Comparison of ENCODE assay signal across 27 mouse cellular contexts in genomic region chr2:131370828-131371227, GRCm38 (mm10). TPM values are rescaled to one million over a fixed set of nuclear protein-coding genes. Genes with fewer than 3 reads are reported as not detected.
DNase-seq lines count a peak whose midpoint lies in the region; TF ChIP-seq lines count a peak whose summit lies in the region.
"Had no signal": no experiment of that assay in that cellular context is flagged by ENCODE, and none has a peak within 500 bp of the region (broad histone marks: within the 10 kb centered on the region; RNA-seq: fewer than 3 reads in every experiment).

No protein-coding gene starts in this region.

- no peaks in the 10 kb centered on the region for H3K36me3 ChIP-seq in kidney, adult 2 months (ENCODE audit: control insufficient read depth, insufficient read depth, low read length)
- H3K36me3 ChIP-seq: embryonic facial prominence, embryonic 12.5 days; embryonic facial prominence, embryonic 15.5 days; G1E; heart, embryonic 12.5 days; heart, embryonic 15.5 days; hindbrain, embryonic 15.5 days; intestine, embryonic 15.5 days had no signal

- WGBS in kidney, adult 2 months: 14% methylated on average over 3 of the region's 3 CpGs

- no peak for TF ChIP-seq POLR2A in kidney, adult 2 months (IDR thresholded peaks at IDR 0.05; ENCODE audit: low read depth, low read length)

- H3K27me3 ChIP-seq in kidney, adult 2 months (replicated peaks; ENCODE audit: control insufficient read depth, insufficient read depth, low read length): no peaks in the 10 kb centered on the region
- H3K27me3 ChIP-seq: CH12.LX; embryonic facial prominence, embryonic 12.5 days; embryonic facial prominence, embryonic 15.5 days; heart, embryonic 12.5 days; hindbrain, embryonic 15.5 days; intestine, embryonic 15.5 days; Patski had no signal

- TF ChIP-seq CTCF in kidney, adult 2 months (conservative IDR thresholded peaks at IDR 0.05; ENCODE audit: insufficient read depth, insufficient read length, low read depth, low read length): no peak

- peaks cover 8% of the 10 kb centered on the region; the same call in 1 of the 2 replicates for H3K4me1 ChIP-seq in kidney, adult 2 months (ENCODE audit: control insufficient read depth, insufficient read depth, low read length)
- H3K4me1 ChIP-seq: embryonic facial prominence, embryonic 12.5 days; embryonic facial prominence, embryonic 15.5 days; heart, embryonic 12.5 days; heart, embryonic 15.5 days; hindbrain, embryonic 15.5 days; intestine, embryonic 15.5 days had no signal

- peak; percentile 29 for DNase-seq in adrenal gland, postnatal 14 days
- no peak for DNase-seq in adrenal gland, postnatal 25 days
- DNase-seq in kidney, adult 2 months: peak; percentile 64
- no peak for DNase-seq in kidney, postnatal 36 days
- DNase-seq in kidney, postnatal 14 days: peak; percentile 24
- DNase-seq in kidney, adult 8-10 months: no peak
- peak; percentile 49 for DNase-seq in brain, adult 2 months (ENCODE audit: low read depth, low spot score)
- DNase-seq: adrenal gland, adult 8-10 months; B cell, adult 2 months; cerebellum, adult 2 months; cerebellum, adult 9-11 months; cerebellum, postnatal 25 days; forebrain, postnatal 0 days; gastrocnemius, adult 2 months; gastrocnemius, postnatal 14 days; heart, adult 18-20 months; heart, postnatal 10 days; heart, postnatal 4 days had no signal

- no peak overlapping the region for H3K4me3 ChIP-seq in kidney, adult 2 months (ENCODE audit: insufficient read depth, low read depth, low read length)
- H3K4me3 ChIP-seq: embryonic facial prominence, embryonic 12.5 days; embryonic facial prominence, embryonic 15.5 days; gastrocnemius, adult 2 months; heart, embryonic 12.5 days; heart, embryonic 15.5 days; hindbrain, embryonic 15.5 days; intestine, embryonic 15.5 days had no signal

- H3K27ac ChIP-seq in kidney, adult 2 months (ENCODE audit: insufficient read depth, low read depth, low read length): no peak overlapping the region
- H3K27ac ChIP-seq: embryonic facial prominence, embryonic 12.5 days; embryonic facial prominence, embryonic 15.5 days; gastrocnemius, adult 2 months; heart, embryonic 15.5 days; hindbrain, embryonic 15.5 days; intestine, embryonic 15.5 days had no signal

RNA-seq across cellular contexts. Expression of gene Rnf24, which starts 18.1 kb away (rescaled TPM):
- 6.6 and 10.2 TPM in 2 replicates for total RNA-seq in adrenal gland, postnatal 14 days (2021)
- total RNA-seq in adrenal gland, postnatal 25 days (2021): 6.2 and 6.4 TPM in 2 replicates
- 18.2 and 26.0 TPM in 2 replicates for polyA plus RNA-seq in kidney, adult 2 months (2012; rRNA removed)

Comparison
In these comparisons a context has a peak if more than half of its experiments do, and no peak if none do; other contexts are left out.
1. DNase-seq: peak in adrenal gland, postnatal 14 days (single experiment), kidney, adult 2 months (single experiment), kidney, postnatal 14 days (single experiment) and brain, adult 2 months (single experiment); none in adrenal gland, postnatal 25 days (single experiment), kidney, postnatal 36 days (0 of 2) and kidney, adult 8-10 months (0 of 2).